Mouse (Mus musculus) CD4-positive naive resting alpha-beta T cell, adult 76 days (primary cell): ENCODE data around the gene Sos2. TPM values are rescaled to one million over a fixed set of nuclear protein-coding genes. Genes with fewer than 3 reads are reported as not detected.

Source experiments
- total RNA-seq: library from RNA; stranded (reverse); gene quantifications from one replicate; pipeline ENCODE4 v1.2.4, GENCODE M21; 2023

Gene Sos2
- 36.6 TPM for total RNA-seq

GRCm38 (mm10) chr12:69681566-69682061 lies at the start of gene Sos2:
Gene Sos2 (minus strand): TSS chr12:69681852.

GRCm38 (mm10) chr12:69724711-69725460 lies 43.2 kb upstream of the Sos2 start, which contains the start of the genes L2hgdh and Atp5s:
Gene L2hgdh (minus strand): TSS chr12:69724873.
Gene Atp5s (plus strand): TSS chr12:69724950.

GRCm38 (mm10) chr12:69582613-69583269 lies 98.9 kb downstream of the Sos2 start, which contains the start of gene Vcpkmt:
Gene Vcpkmt (minus strand): TSS chr12:69583028.

Other genes starting within 250 kb of the Sos2 start
- gene Vcpkmt, start 98.8 kb downstream of the Sos2 start, total RNA-seq, result 13.3 TPM
- 4.4 TPM for gene L2hgdh, start 43.0 kb upstream of the Sos2 start, total RNA-seq
- 9.6 TPM for gene Atp5s, start 43.1 kb upstream of the Sos2 start, total RNA-seq
- gene Cdkl1, start 109.4 kb upstream of the Sos2 start, total RNA-seq, result 1.1 TPM
- 0.59 TPM for gene Atl1, start 210.8 kb upstream of the Sos2 start, total RNA-seq
- 28.3 TPM for gene Map4k5, start 211.3 kb upstream of the Sos2 start, total RNA-seq